8 mouse cellular contexts compared by ENCODE assay signal in genomic region chr4:125160320-125160950, GRCm38 (mm10). TPM values are rescaled to one million over a fixed set of nuclear protein-coding genes. Genes with fewer than 3 reads are reported as not detected.
DNase-seq lines count a peak whose midpoint lies in the region; ATAC-seq and TF ChIP-seq lines count a peak whose summit lies in the region.

No protein-coding gene starts in this region.

- TF ChIP-seq EP300 in lung, postnatal 0 days (IDR thresholded peaks at IDR 0.05), result no peak

- no peak for TF ChIP-seq POLR2A in thymus, adult 2 months (IDR thresholded peaks at IDR 0.05; ENCODE audit: control insufficient read depth, extremely low read depth, insufficient read depth, low read length, poor library complexity)

- ATAC-seq in lung, postnatal 0 days, result peak; percentile 79

- peak overlapping the region; percentile 39 for H3K4me2 ChIP-seq in lung, postnatal 0 days (replicated peaks; ENCODE audit: low read depth, low read length)

- DNase-seq in ES-CJ7 (ENCODE audit: low read depth, low spot score), result peak; percentile 94
- DNase-seq in cerebellum, adult 18-20 months, result peak; percentile 91 to 94
- peak; percentile 85 for DNase-seq in forelimb bud, embryonic 11.5 days (ENCODE audit: low read depth, low spot score)
- peak; percentile 83 for DNase-seq in hindbrain, embryonic 10.5 days (ENCODE audit: low spot score)
- DNase-seq in layer of hippocampus, adult 8-10 months (ENCODE audit: low spot score in 2 of 2), result peak; percentile 73 to 92
- peak; percentile 80 for DNase-seq in lung, postnatal 0 days (ENCODE audit: low spot score)
- DNase-seq in ovary, postnatal 10 days (ENCODE audit: low spot score), result peak; percentile 79
- DNase-seq in thymus, adult 2 months, result peak; percentile 83

- H3K9me3 ChIP-seq in hindbrain, embryonic 10.5 days, result no peaks in the 10 kb centered on the region
- no peaks in the 10 kb centered on the region for H3K9me3 ChIP-seq in lung, postnatal 0 days (ENCODE audit: low read length)

- peaks cover 18% of the 10 kb centered on the region; the same call in 1 of the 2 replicates for H3K4me1 ChIP-seq in hindbrain, embryonic 10.5 days (replicated peaks)
- H3K4me1 ChIP-seq in lung, postnatal 0 days (ENCODE audit: insufficient read depth, low read depth, low read length), result no peaks in the 10 kb centered on the region
- H3K4me1 ChIP-seq in thymus, adult 2 months (replicated peaks; ENCODE audit: control insufficient read depth, insufficient read depth, low read length), result no peaks in the 10 kb centered on the region

- peaks cover 37% of the 10 kb centered on the region for H3K27me3 ChIP-seq in hindbrain, embryonic 10.5 days (ENCODE audit: insufficient read depth, poor library complexity, severe bottlenecking)
- no peaks in the 10 kb centered on the region for H3K27me3 ChIP-seq in lung, postnatal 0 days (replicated peaks; ENCODE audit: insufficient read depth, low read length)
- H3K27me3 ChIP-seq in thymus, adult 2 months (ENCODE audit: control insufficient read depth, insufficient read depth, low read length), result no peaks in the 10 kb centered on the region

- no peaks in the 10 kb centered on the region for H3K36me3 ChIP-seq in hindbrain, embryonic 10.5 days
- H3K36me3 ChIP-seq in lung, postnatal 0 days (ENCODE audit: insufficient read depth, low read length), result no peaks in the 10 kb centered on the region
- no peaks in the 10 kb centered on the region for H3K36me3 ChIP-seq in thymus, adult 2 months (ENCODE audit: control insufficient read depth, insufficient read depth, low read length)

- peak overlapping the region; percentile 30 for H3K4me3 ChIP-seq in hindbrain, embryonic 10.5 days
- H3K4me3 ChIP-seq in lung, postnatal 0 days (ENCODE audit: low read depth, low read length), result peak overlapping the region; percentile 2; the same call in 1 of the 2 replicates
- H3K4me3 ChIP-seq in thymus, adult 2 months (ENCODE audit: control insufficient read depth, insufficient read depth, low read length), result no peak overlapping the region

- H3K9ac ChIP-seq in lung, postnatal 0 days (replicated peaks; ENCODE audit: low read depth), result no peak overlapping the region

- TF ChIP-seq CTCF in lung, postnatal 0 days (IDR thresholded peaks at IDR 0.05), result peak; percentile 94
- TF ChIP-seq CTCF in thymus, adult 2 months (IDR thresholded peaks at IDR 0.05; ENCODE audit: borderline replicate concordance, control insufficient read depth, extremely low read depth, insufficient read depth, low read length, poor library complexity), result peak; percentile 95

- WGBS in hindbrain, embryonic 10.5 days, result 8% methylated on average over 19 of the region's 19 CpGs
- WGBS in lung, postnatal 0 days, result 7% methylated on average over 19 of the region's 19 CpGs
- 4% methylated on average over 19 of the region's 19 CpGs for WGBS in thymus, adult 2 months

- H3K27ac ChIP-seq in hindbrain, embryonic 10.5 days, result no peak overlapping the region
- H3K27ac ChIP-seq in lung, postnatal 0 days (ENCODE audit: low read length), result no peak overlapping the region
- H3K27ac ChIP-seq in thymus, adult 2 months (ENCODE audit: control insufficient read depth, insufficient read depth, low read length), result no peak overlapping the region

RNA-seq across cellular contexts. Expression of gene Zc3h12a, which starts 32.8 kb away (rescaled TPM):
- polyA plus RNA-seq in hindbrain, embryonic 10.5 days (2016; fragmentation: Nextera tagmentation; extraction: Ambion mirVana), result 0.20 and 0.65 TPM in 2 replicates
- 1 to 10 TPM in 3 of 4 experiments, under 1 TPM in 1; 0.67 to 2.6 (median 1.5) TPM for total RNA-seq in layer of hippocampus, adult 8-10 months (2022)
- 1.6 and 2.3 TPM in 2 replicates for polyA plus RNA-seq in lung, postnatal 0 days (2015; fragmentation: Nextera tagmentation; extraction: Ambion mirVana)
- 27.4 and 28.7 TPM in 2 replicates for polyA plus RNA-seq in thymus, adult 2 months (2012; rRNA removed)
